Mouse (Mus musculus) adrenal gland, postnatal 10 days (tissue): ENCODE data around the gene Fgfr2. TPM values are rescaled to one million over a fixed set of nuclear protein-coding genes. Genes with fewer than 3 reads are reported as not detected.
A peak's percentile ranks its signal among the peaks of the same experiment; 100 is the strongest.

Source experiments
- DNase-seq: peaks from one replicate; pipeline ENCODE4 v3.0.0; 2021; ENCODE audit warnings: mixed read lengths
- total RNA-seq, 2 experiments: library from RNA; stranded (reverse); gene quantifications; 2 replicates each; pipeline ENCODE4 v1.2.3; 2021

The Fgfr2 gene
- total RNA-seq, 2 experiments from 2014 or later = 128 to 169 TPM

- no peak for DNase-seq
Measured at GRCm38 (mm10) chr7:132056565-132056964, 1066.6 kb downstream of the Fgfr2 start.

GRCm38 (mm10) chr7:132046662-132047061 is 1076.5 kb downstream of the Fgfr2 start:
- no peak for DNase-seq

- no peak for DNase-seq
Measured at GRCm38 (mm10) chr7:132031940-132032531, 1091.1 kb downstream of the Fgfr2 start.

- no peak for DNase-seq
Measured at GRCm38 (mm10) chr7:132026671-132027070, 1096.5 kb downstream of the Fgfr2 start.

- DNase-seq = no peak
Measured at GRCm38 (mm10) chr7:132025591-132025990, 1097.6 kb downstream of the Fgfr2 start.

- no peak for DNase-seq
Measured at GRCm38 (mm10) chr7:132015933-132016332, 1107.2 kb downstream of the Fgfr2 start.

GRCm38 (mm10) chr7:132015193-132015592 is 1108.0 kb downstream of the Fgfr2 start:
- no peak for DNase-seq

- DNase-seq = no peak
Measured at GRCm38 (mm10) chr7:132013970-132014369, 1109.2 kb downstream of the Fgfr2 start.

- DNase-seq = no peak
Measured at GRCm38 (mm10) chr7:132012969-132013679, 1110.0 kb downstream of the Fgfr2 start.

- no peak for DNase-seq
Measured at GRCm38 (mm10) chr7:132009002-132009401, 1114.1 kb downstream of the Fgfr2 start.

- DNase-seq = no peak
Measured at GRCm38 (mm10) chr7:132005996-132006696, 1117.0 kb downstream of the Fgfr2 start.

GRCm38 (mm10) chr7:131992873-131993272 is 1130.3 kb downstream of the Fgfr2 start:
- DNase-seq = no peak

GRCm38 (mm10) chr7:131992226-131992625 is 1130.9 kb downstream of the Fgfr2 start:
- DNase-seq = no peak

GRCm38 (mm10) chr7:131989056-131989455 is 1134.1 kb downstream of the Fgfr2 start:
- no peak for DNase-seq

GRCm38 (mm10) chr7:131978609-131979008 is 1144.5 kb downstream of the Fgfr2 start:
- no peak for DNase-seq

- no peak for DNase-seq
Measured at GRCm38 (mm10) chr7:131975867-131976266, 1147.3 kb downstream of the Fgfr2 start.

- no peak for DNase-seq
Measured at GRCm38 (mm10) chr7:131970255-131970654, 1152.9 kb downstream of the Fgfr2 start.

GRCm38 (mm10) chr7:131966916-131967494 is 1156.1 kb downstream of the Fgfr2 start:
- DNase-seq = no peak

- no peak for DNase-seq
Measured at GRCm38 (mm10) chr7:131966023-131966915, 1156.9 kb downstream of the Fgfr2 start, which contains the start of gene Gpr26. TSS of gene Gpr26 (plus strand) at chr7:131966460.

GRCm38 (mm10) chr7:131960551-131960950 is 1162.6 kb downstream of the Fgfr2 start:
- peak; percentile 74 for DNase-seq

- no peak for DNase-seq
Measured at GRCm38 (mm10) chr7:131958705-131959104, 1164.4 kb downstream of the Fgfr2 start.

GRCm38 (mm10) chr7:131953402-131953801 is 1169.7 kb downstream of the Fgfr2 start:
- no peak for DNase-seq
